In genomic region chr4:128947326-128947933, GRCm38 (mm10) we compare ENCODE assay signal across 7 mouse cellular contexts. TPM values are rescaled to one million over a fixed set of nuclear protein-coding genes. Genes with fewer than 3 reads are reported as not detected.
DNase-seq lines count a peak whose midpoint lies in the region; ATAC-seq and TF ChIP-seq lines count a peak whose summit lies in the region.

No protein-coding gene starts in this region.

- no peak overlapping the region for H3K27ac ChIP-seq in lung, embryonic 14.5 days (ENCODE audit: low read depth)
- H3K27ac ChIP-seq in embryonic facial prominence, embryonic 13.5 days, result no peak overlapping the region
- no peak overlapping the region for H3K27ac ChIP-seq in hindbrain, embryonic 15.5 days (replicated peaks)
- no peak overlapping the region for H3K27ac ChIP-seq in neural tube, embryonic 13.5 days (replicated peaks)

- no peak overlapping the region for H3K9ac ChIP-seq in lung, embryonic 14.5 days
- H3K9ac ChIP-seq in embryonic facial prominence, embryonic 13.5 days, result no peak overlapping the region; the same call in 1 of the 2 replicates
- peak overlapping the region; percentile 13; the same call in 1 of the 2 replicates for H3K9ac ChIP-seq in hindbrain, embryonic 15.5 days
- no peak overlapping the region for H3K9ac ChIP-seq in neural tube, embryonic 13.5 days

- ATAC-seq in lung, embryonic 14.5 days (ENCODE audit: insufficient read depth), result peak; percentile 68; the same call in 1 of the 2 replicates
- ATAC-seq in embryonic facial prominence, embryonic 13.5 days (ENCODE audit: insufficient number of reproducible peaks, insufficient read depth, low FRiP score, low TSS enrichment, low read depth), result peak; percentile 40; the same call in 1 of the 2 replicates
- ATAC-seq in hindbrain, embryonic 15.5 days (ENCODE audit: low FRiP score, low read depth), result no peak; the same call in 1 of the 2 replicates
- peak; percentile 21; the same call in 1 of the 2 replicates for ATAC-seq in neural tube, embryonic 13.5 days (ENCODE audit: low read depth)

- 0 out of 2 replicates have a peak overlapping the region, but pooled peaks have one; percentile 36 for H3K4me2 ChIP-seq in lung, embryonic 14.5 days
- H3K4me2 ChIP-seq in embryonic facial prominence, embryonic 13.5 days, result peak overlapping the region; percentile 37; the same call in 1 of the 2 replicates
- peak overlapping the region; percentile 45 for H3K4me2 ChIP-seq in hindbrain, embryonic 15.5 days
- H3K4me2 ChIP-seq in neural tube, embryonic 13.5 days, result peak overlapping the region; percentile 33

- H3K27me3 ChIP-seq in lung, embryonic 14.5 days (ENCODE audit: insufficient read depth, low read length), result no peaks in the 10 kb centered on the region
- H3K27me3 ChIP-seq in embryonic facial prominence, embryonic 13.5 days, result no peaks in the 10 kb centered on the region
- no peaks in the 10 kb centered on the region for H3K27me3 ChIP-seq in hindbrain, embryonic 15.5 days
- H3K27me3 ChIP-seq in neural tube, embryonic 13.5 days, result no peaks in the 10 kb centered on the region

- H3K9me3 ChIP-seq in lung, embryonic 14.5 days (ENCODE audit: low read depth, low read length), result no peaks in the 10 kb centered on the region
- H3K9me3 ChIP-seq in embryonic facial prominence, embryonic 13.5 days, result no peaks in the 10 kb centered on the region
- H3K9me3 ChIP-seq in hindbrain, embryonic 15.5 days, result no peaks in the 10 kb centered on the region
- H3K9me3 ChIP-seq in neural tube, embryonic 13.5 days, result no peaks in the 10 kb centered on the region

- H3K4me3 ChIP-seq in lung, embryonic 14.5 days (ENCODE audit: low read depth, low read length), result no peak overlapping the region
- no peak overlapping the region for H3K4me3 ChIP-seq in embryonic facial prominence, embryonic 13.5 days
- H3K4me3 ChIP-seq in hindbrain, embryonic 15.5 days, result peak overlapping the region; percentile 25
- H3K4me3 ChIP-seq in neural tube, embryonic 13.5 days, result no peak overlapping the region

- no peaks in the 10 kb centered on the region for H3K4me1 ChIP-seq in lung, embryonic 14.5 days (ENCODE audit: insufficient read depth)
- H3K4me1 ChIP-seq in embryonic facial prominence, embryonic 13.5 days, result 0 out of 2 replicates have a peak, but pooled peaks cover 12% of the 10 kb centered on the region
- no peaks in the 10 kb centered on the region for H3K4me1 ChIP-seq in hindbrain, embryonic 15.5 days (replicated peaks)
- peaks cover 6% of the 10 kb centered on the region for H3K4me1 ChIP-seq in neural tube, embryonic 13.5 days (replicated peaks)

- WGBS in lung, embryonic 14.5 days, result 15% methylated on average over 18 of the region's 18 CpGs
- WGBS in embryonic facial prominence, embryonic 13.5 days, result 16% methylated on average over 18 of the region's 18 CpGs
- 22% methylated on average over 18 of the region's 18 CpGs for WGBS in hindbrain, embryonic 15.5 days
- 18% methylated on average over 18 of the region's 18 CpGs for WGBS in neural tube, embryonic 13.5 days

- H3K36me3 ChIP-seq in lung, embryonic 14.5 days (ENCODE audit: insufficient read depth), result no peaks in the 10 kb centered on the region
- peaks cover 12% of the 10 kb centered on the region for H3K36me3 ChIP-seq in embryonic facial prominence, embryonic 13.5 days
- H3K36me3 ChIP-seq in hindbrain, embryonic 15.5 days, result no peaks in the 10 kb centered on the region
- H3K36me3 ChIP-seq in neural tube, embryonic 13.5 days, result no peaks in the 10 kb centered on the region

- DNase-seq in lung, embryonic 14.5 days, result peak; percentile 54
- no peak for DNase-seq in lung, postnatal 4 days
- no peak for DNase-seq in urinary bladder, adult 2 months (ENCODE audit: low spot score)
- DNase-seq in left cerebral cortex, adult 18-20 months (ENCODE audit: low spot score in 2 of 2), result no peak

- TF ChIP-seq CTCF in lung, embryonic 14.5 days (IDR thresholded peaks at IDR 0.05; ENCODE audit: low read depth), result no peak

RNA-seq across cellular contexts. Expression of gene Azin2, which starts 14.8 kb away (rescaled TPM):
- polyA plus RNA-seq in lung, embryonic 14.5 days (2014; fragmentation: Nextera tagmentation; extraction: Ambion mirVana), result 17.6 and 21.2 TPM in 2 replicates
- 31.5 and 36.3 TPM in 2 replicates for polyA plus RNA-seq in embryonic facial prominence, embryonic 13.5 days (2015; fragmentation: Nextera tagmentation; extraction: Ambion mirVana)
- polyA plus RNA-seq in hindbrain, embryonic 15.5 days (2015; fragmentation: Nextera tagmentation; extraction: Ambion mirVana), result 17.3 and 21.9 TPM in 2 replicates
- 14.3 and 16.9 TPM in 2 replicates for polyA plus RNA-seq in neural tube, embryonic 13.5 days (2015; fragmentation: Nextera tagmentation; extraction: Ambion mirVana)
- polyA plus RNA-seq in urinary bladder, adult 2 months (2012; rRNA removed), result 18.8 and 18.9 TPM in 2 replicates
- 10 to 100 TPM; 45.4 to 47.6 TPM for total RNA-seq in left cerebral cortex, adult 18-20 months (2021)

RNA-seq across cellular contexts. Expression of gene Ak2, which starts 44.3 kb away (rescaled TPM):
- 138 and 148 TPM in 2 replicates for polyA plus RNA-seq in lung, embryonic 14.5 days (2014; fragmentation: Nextera tagmentation; extraction: Ambion mirVana)
- polyA plus RNA-seq in embryonic facial prominence, embryonic 13.5 days (2015; fragmentation: Nextera tagmentation; extraction: Ambion mirVana), result 180 and 194 TPM in 2 replicates
- 84.8 and 93.2 TPM in 2 replicates for polyA plus RNA-seq in hindbrain, embryonic 15.5 days (2015; fragmentation: Nextera tagmentation; extraction: Ambion mirVana)
- 89.3 and 92.9 TPM in 2 replicates for polyA plus RNA-seq in neural tube, embryonic 13.5 days (2015; fragmentation: Nextera tagmentation; extraction: Ambion mirVana)
- 59.2 and 75.5 TPM in 2 replicates for polyA plus RNA-seq in urinary bladder, adult 2 months (2012; rRNA removed)
- total RNA-seq in left cerebral cortex, adult 18-20 months (2021), result 10 to 100 TPM; 24.3 to 27.2 TPM
